Mouse (Mus musculus) hindbrain, postnatal 0 days (tissue): Measurements from ENCODE around the gene Itih4. TPM values are rescaled to one million over a fixed set of nuclear protein-coding genes. Genes with fewer than 3 reads are reported as not detected.

Experiments
- ATAC-seq: fragments of 200-750 bp; cut with Nextera tagmentation; 2 replicates; pipeline ENCODE4 v1.8.0; 2017; ENCODE audit warnings: mild to moderate bottlenecking, moderate TSS enrichment, moderate library complexity
- DNase-seq: peaks from one replicate; pipeline ENCODE4 v3.0.0-alpha.2; 2015; ENCODE audit warnings: low spot score
- H3K27ac ChIP-seq: fragments of 300-500 bp; sonication (generic); 2 replicates; pipeline ENCODE4 v1.5.1; 2014; ENCODE audit warnings: mild to moderate bottlenecking
- H3K27me3 ChIP-seq: fragments of 300-500 bp; sonication (generic); 2 replicates; pipeline ENCODE4 v1.6.1; 2014; ENCODE audit warnings: low read length, mixed read lengths; ENCODE audit not compliant: insufficient read depth
- H3K36me3 ChIP-seq: fragments of 300-500 bp; sonication (generic); 2 replicates; pipeline ENCODE4 v1.6.1; 2014; ENCODE audit warnings: low read length, mixed read lengths; ENCODE audit not compliant: insufficient read depth
- H3K4me1 ChIP-seq: fragments of 300-500 bp; sonication (generic); 2 replicates; pipeline ENCODE4 v1.6.1; 2014; ENCODE audit warnings: antibody characterized with exemption, low read length, mixed read lengths; ENCODE audit not compliant: insufficient read depth
- H3K4me2 ChIP-seq: fragments of 300-500 bp; sonication (generic); 2 replicates; pipeline ENCODE4 v1.6.1; 2014; ENCODE audit warnings: low read depth, mild to moderate bottlenecking, low read length, moderate library complexity, mixed read lengths
- H3K4me3 ChIP-seq: fragments of 300-500 bp; sonication (generic); 2 replicates; pipeline ENCODE4 v1.5.1; 2014; ENCODE audit warnings: low read length
- H3K9ac ChIP-seq: fragments of 300-500 bp; sonication (generic); replicated peaks from 2 replicates; pipeline ENCODE4 v1.6.1; 2014; ENCODE audit warnings: mild to moderate bottlenecking, low read length, moderate library complexity, mixed read lengths
- H3K9me3 ChIP-seq: fragments of 300-500 bp; sonication (generic); 2 replicates; pipeline ENCODE4 v1.6.1; 2016; ENCODE audit warnings: low read length, mixed read lengths
- CTCF ChIP-seq: IDR thresholded peaks from 2 replicates; pipeline ENCODE4 v1.5.1; 2016; ENCODE audit warnings: antibody characterized with exemption, control low read depth, low read depth
- WGBS: fragments of 180-500 bp; shearing (Covaris S2); extraction: QIAGEN DNeasy Blood & Tissue Kit; methylation state at CpG from one replicate; pipeline ENCODE4 v1.1.7; 2014; 5-methylcytosine and 5-hydroxymethylcytosine counted together
- polyA plus RNA-seq: library from polyadenylated mRNA; unstranded; fragments of >200 nt; fragmentation: Nextera tagmentation; extraction: Ambion mirVana; gene quantifications from 2 replicates; pipeline ENCODE4 v1.2.1, GENCODE M21; 2015
- total RNA-seq: library from RNA; depleted of rRNA; stranded (reverse); fragments of >200 nt; gene quantifications from 2 replicates; pipeline ENCODE4 v1.2.3, GENCODE M21; 2014

Gene Itih4
- total and polyA plus RNA-seq, 2 experiments from 2014 or later: 0.05 TPM; not detected in 1

- WGBS: 18% methylated on average over 8 of the region's 9 CpGs
- H3K4me1 ChIP-seq: 0 out of 2 replicates have a peak, but pooled peaks cover 6% of the 10 kb centered on the region
- H3K27me3 ChIP-seq: no peaks in the 10 kb centered on the region
- DNase-seq (peak; percentile 57), ATAC-seq (peak; percentile 49; the same call in 1 of the 2 replicates)
- no peaks in the 10 kb centered on the region for H3K36me3 ChIP-seq
- H3K4me2 ChIP-seq: no peak overlapping the region
- H3K9me3 ChIP-seq: no peaks in the 10 kb centered on the region
- H3K27ac ChIP-seq: no peak overlapping the region
- peak; percentile 49 for TF ChIP-seq CTCF
- no peak overlapping the region for H3K9ac ChIP-seq
- H3K4me3 ChIP-seq: no peak overlapping the region
These were observed 2.0 kb downstream of the Itih4 start for GRCm38 (mm10) chr14:30888271-30888732.

- no peak for DNase-seq
- Histone ChIP-seq H3K9ac (no peak overlapping the region), H3K4me3 (no peak overlapping the region), H3K27ac (no peak overlapping the region), H3K9me3 (no peaks in the 10 kb centered on the region), H3K36me3 (no peaks in the 10 kb centered on the region), H3K27me3 (no peaks in the 10 kb centered on the region), H3K4me2 (no peak overlapping the region), H3K4me1 (no peaks in the 10 kb centered on the region)
- 17% methylated on average over 3 of the region's 3 CpGs for WGBS
- no peak for ATAC-seq
- TF ChIP-seq CTCF: no peak
These were observed 13.7 kb downstream of the Itih4 start for GRCm38 (mm10) chr14:30899972-30900371.

GRCm38 (mm10) chr14:30902628-30903027 lies 16.4 kb downstream of the Itih4 start:
- Histone ChIP-seq H3K9me3 (no peaks in the 10 kb centered on the region), H3K4me3 (no peak overlapping the region), H3K4me2 (no peak overlapping the region), H3K27me3 (no peaks in the 10 kb centered on the region), H3K36me3 (no peaks in the 10 kb centered on the region), H3K9ac (no peak overlapping the region), H3K27ac (no peak overlapping the region), H3K4me1 (no peaks in the 10 kb centered on the region)
- TF ChIP-seq CTCF: no peak
- DNase-seq (no peak), ATAC-seq (no peak)
- WGBS: 90% methylated on average over 5 of the region's 5 CpGs

- no peak overlapping the region for H3K9ac ChIP-seq
- H3K4me3 ChIP-seq: no peak overlapping the region
- ATAC-seq (no peak), DNase-seq (no peak)
- WGBS: 74% methylated on average over 3 of the region's 3 CpGs
- no peaks in the 10 kb centered on the region for H3K36me3 ChIP-seq
- TF ChIP-seq CTCF: no peak
- H3K27ac ChIP-seq: no peak overlapping the region
- H3K4me1 ChIP-seq: no peaks in the 10 kb centered on the region
- no peaks in the 10 kb centered on the region for H3K9me3 ChIP-seq
- no peaks in the 10 kb centered on the region for H3K27me3 ChIP-seq
- H3K4me2 ChIP-seq: no peak overlapping the region
These were observed 16.8 kb downstream of the Itih4 start for GRCm38 (mm10) chr14:30903036-30903435.

- no peak overlapping the region for H3K27ac ChIP-seq
These were observed 18.0 kb downstream of the Itih4 start for GRCm38 (mm10) chr14:30904307-30904706.

GRCm38 (mm10) chr14:30906001-30906400 lies 19.7 kb downstream of the Itih4 start:
- no peaks in the 10 kb centered on the region for H3K4me1 ChIP-seq
- H3K4me3 ChIP-seq: no peak overlapping the region
- no peak overlapping the region for H3K9ac ChIP-seq
- no peaks in the 10 kb centered on the region for H3K9me3 ChIP-seq
- DNase-seq (no peak), ATAC-seq (no peak)
- TF ChIP-seq CTCF: no peak
- no peak overlapping the region for H3K27ac ChIP-seq
- WGBS: 94% methylated on average over 6 of the region's 6 CpGs
- no peaks in the 10 kb centered on the region for H3K36me3 ChIP-seq
- no peak overlapping the region for H3K4me2 ChIP-seq
- no peaks in the 10 kb centered on the region for H3K27me3 ChIP-seq

More at GRCm38 (mm10) chr14:30904307-30904706, 18.0 kb downstream of the Itih4 start:
- no peak for TF ChIP-seq CTCF
- H3K9ac ChIP-seq: no peak overlapping the region
- H3K4me3 ChIP-seq: no peak overlapping the region
- 65% methylated on average over 8 of the region's 8 CpGs for WGBS
- DNase-seq (no peak), ATAC-seq (no peak)
- no peaks in the 10 kb centered on the region for H3K9me3 ChIP-seq
- H3K4me2 ChIP-seq: no peak overlapping the region
- H3K4me1 ChIP-seq: no peaks in the 10 kb centered on the region
- no peaks in the 10 kb centered on the region for H3K36me3 ChIP-seq
- no peaks in the 10 kb centered on the region for H3K27me3 ChIP-seq

GRCm38 (mm10) chr14:30907814-30908265 lies 21.6 kb downstream of the Itih4 start:
- no peaks in the 10 kb centered on the region for H3K36me3 ChIP-seq
- H3K9ac ChIP-seq: no peak overlapping the region
- DNase-seq (no peak), ATAC-seq (no peak)
- H3K27ac ChIP-seq: no peak overlapping the region
- H3K4me1 ChIP-seq: no peaks in the 10 kb centered on the region
- WGBS: 87% methylated on average over 3 of the region's 3 CpGs
- H3K4me3 ChIP-seq: no peak overlapping the region
- no peaks in the 10 kb centered on the region for H3K27me3 ChIP-seq
- H3K9me3 ChIP-seq: no peaks in the 10 kb centered on the region
- no peak for TF ChIP-seq CTCF
- no peak overlapping the region for H3K4me2 ChIP-seq
